Mouse (Mus musculus) forebrain, embryonic 14.5 days (tissue): ENCODE results near the gene Dnm3. TPM values are rescaled to one million over a fixed set of nuclear protein-coding genes. Genes with fewer than 3 reads are reported as not detected.

Experiments
- ATAC-seq: fragments of 200-750 bp; cut with Nextera tagmentation; 2 replicates; pipeline ENCODE4 v1.8.0; 2017; ENCODE audit warnings: mild to moderate bottlenecking, moderate library complexity
- DNase-seq: peaks from one replicate; pipeline ENCODE4 v3.0.0-alpha.2; 2015; ENCODE audit warnings: low spot score
- H3K27ac ChIP-seq: fragments of 300-500 bp; sonication (generic); 2 replicates; pipeline ENCODE4 v1.5.1; 2014; ENCODE audit warnings: low read depth, mild to moderate bottlenecking, control low read depth, low read length, moderate library complexity
- H3K27me3 ChIP-seq: fragments of 300-500 bp; sonication (generic); replicated peaks from 2 replicates; pipeline ENCODE4 v1.6.1; 2014; ENCODE audit warnings: low read length, control low read depth, mixed read lengths; ENCODE audit not compliant: control insufficient read depth, insufficient read depth
- H3K36me3 ChIP-seq: fragments of 300-500 bp; sonication (generic); 2 replicates; pipeline ENCODE4 v1.6.1; 2014; ENCODE audit warnings: low read length, control low read depth; ENCODE audit not compliant: control insufficient read depth, insufficient read depth
- H3K4me1 ChIP-seq: fragments of 300-500 bp; sonication (generic); 2 replicates; pipeline ENCODE4 v1.6.1; 2014; ENCODE audit warnings: antibody characterized with exemption, low read length, control low read depth; ENCODE audit not compliant: control insufficient read depth, insufficient read depth
- H3K4me2 ChIP-seq: fragments of 300-500 bp; sonication (generic); 2 replicates; pipeline ENCODE4 v1.6.1; 2014; ENCODE audit warnings: mild to moderate bottlenecking, control low read depth, low read length
- H3K4me3 ChIP-seq: fragments of 300-500 bp; sonication (generic); 2 replicates; pipeline ENCODE4 v1.5.1; 2014; ENCODE audit warnings: low read depth, low read length, control low read depth
- H3K9ac ChIP-seq: fragments of 300-500 bp; sonication (generic); 2 replicates; pipeline ENCODE4 v1.6.1; 2014; ENCODE audit warnings: mild to moderate bottlenecking, low read length, control low read depth, moderate library complexity
- H3K9me3 ChIP-seq: fragments of 300-500 bp; sonication (generic); replicated peaks from 2 replicates; pipeline ENCODE4 v1.6.1; 2016; ENCODE audit warnings: low read length, control low read depth, mixed read lengths; ENCODE audit not compliant: control insufficient read depth
- WGBS: fragments of 180-500 bp; shearing (Covaris S2); extraction: QIAGEN DNeasy Blood & Tissue Kit; methylation state at CpG from one replicate; pipeline ENCODE4 v1.1.7; 2014; 5-methylcytosine and 5-hydroxymethylcytosine counted together
- polyA plus RNA-seq: library from polyadenylated mRNA; unstranded; fragments of >200 nt; fragmentation: Nextera tagmentation; extraction: Ambion mirVana; gene quantifications from 2 replicates; pipeline ENCODE4 v1.2.1, GENCODE M21; 2014

Dnm3 gene
- polyA plus RNA-seq, 1 experiment from 2014 or later = 20.6 TPM

- H3K9me3 ChIP-seq = no peaks in the 10 kb centered on the region
- ATAC-seq = no peak
- H3K9ac ChIP-seq = no peak overlapping the region
- H3K36me3 ChIP-seq = no peaks in the 10 kb centered on the region
- H3K4me2 ChIP-seq = no peak overlapping the region
- WGBS = 78% methylated on average over 10 of the region's 10 CpGs
- DNase-seq = no peak
- H3K4me3 ChIP-seq = no peak overlapping the region
- H3K4me1 ChIP-seq = no peaks in the 10 kb centered on the region
- H3K27ac ChIP-seq = no peak overlapping the region
- no peaks in the 10 kb centered on the region for H3K27me3 ChIP-seq
Measured at GRCm38 (mm10) chr1:162100961-162101830, 376.6 kb downstream of the Dnm3 start.

GRCm38 (mm10) chr1:162100033-162100820 lies 377.6 kb downstream of the Dnm3 start:
- H3K4me3 ChIP-seq = no peak overlapping the region
- no peaks in the 10 kb centered on the region for H3K9me3 ChIP-seq
- H3K36me3 ChIP-seq = no peaks in the 10 kb centered on the region
- DNase-seq = no peak
- no peak overlapping the region for H3K27ac ChIP-seq
- H3K9ac ChIP-seq = no peak overlapping the region
- no peak for ATAC-seq
- no peak overlapping the region for H3K4me2 ChIP-seq
- no peaks in the 10 kb centered on the region for H3K27me3 ChIP-seq
- no peaks in the 10 kb centered on the region for H3K4me1 ChIP-seq
- 87% methylated on average over 7 of the region's 7 CpGs for WGBS

- DNase-seq = no peak
- no peaks in the 10 kb centered on the region for H3K36me3 ChIP-seq
- H3K4me1 ChIP-seq = no peaks in the 10 kb centered on the region
- no peak overlapping the region for H3K4me2 ChIP-seq
- WGBS = 84% methylated on average over 3 of the region's 3 CpGs
- no peak overlapping the region for H3K27ac ChIP-seq
- H3K4me3 ChIP-seq = no peak overlapping the region
- no peak for ATAC-seq
- H3K27me3 ChIP-seq = no peaks in the 10 kb centered on the region
- H3K9me3 ChIP-seq = no peaks in the 10 kb centered on the region
- H3K9ac ChIP-seq = no peak overlapping the region
Measured at GRCm38 (mm10) chr1:162099203-162099602, 378.6 kb downstream of the Dnm3 start.

- 87% methylated on average over 8 of the region's 8 CpGs for WGBS
- H3K9me3 ChIP-seq = no peaks in the 10 kb centered on the region
- H3K4me2 ChIP-seq = no peak overlapping the region
- no peaks in the 10 kb centered on the region for H3K4me1 ChIP-seq
- DNase-seq (no peak), ATAC-seq (no peak)
- no peaks in the 10 kb centered on the region for H3K36me3 ChIP-seq
- H3K4me3 ChIP-seq = no peak overlapping the region
- H3K9ac ChIP-seq = no peak overlapping the region
- H3K27me3 ChIP-seq = no peaks in the 10 kb centered on the region
- no peak overlapping the region for H3K27ac ChIP-seq
Measured at GRCm38 (mm10) chr1:162094523-162095272, 383.1 kb downstream of the Dnm3 start.

GRCm38 (mm10) chr1:162093806-162094522 lies 383.9 kb downstream of the Dnm3 start:
- Histone ChIP-seq H3K9ac (no peak overlapping the region), H3K4me2 (no peak overlapping the region), H3K9me3 (no peaks in the 10 kb centered on the region), H3K27ac (no peak overlapping the region), H3K36me3 (no peaks in the 10 kb centered on the region), H3K4me1 (no peaks in the 10 kb centered on the region), H3K4me3 (no peak overlapping the region), H3K27me3 (no peaks in the 10 kb centered on the region)
- no peak for ATAC-seq
- 84% methylated on average over 9 of the region's 9 CpGs for WGBS
- DNase-seq = no peak

- Histone ChIP-seq H3K9me3 (no peaks in the 10 kb centered on the region), H3K27ac (no peak overlapping the region), H3K27me3 (no peaks in the 10 kb centered on the region), H3K9ac (no peak overlapping the region), H3K4me2 (no peak overlapping the region), H3K36me3 (no peaks in the 10 kb centered on the region), H3K4me3 (no peak overlapping the region), H3K4me1 (no peaks in the 10 kb centered on the region)
- WGBS = 84% methylated on average over 3 of the region's 3 CpGs
- DNase-seq (no peak), ATAC-seq (no peak)
Measured at GRCm38 (mm10) chr1:162092899-162093659, 384.8 kb downstream of the Dnm3 start.

GRCm38 (mm10) chr1:162092401-162092800 lies 385.4 kb downstream of the Dnm3 start:
- no peaks in the 10 kb centered on the region for H3K9me3 ChIP-seq
- 91% methylated on average over 8 of the region's 8 CpGs for WGBS
- DNase-seq (no peak), ATAC-seq (no peak)
- no peak overlapping the region for H3K4me2 ChIP-seq
- H3K4me3 ChIP-seq = no peak overlapping the region
- no peak overlapping the region for H3K27ac ChIP-seq
- no peaks in the 10 kb centered on the region for H3K27me3 ChIP-seq
- no peaks in the 10 kb centered on the region for H3K4me1 ChIP-seq
- no peaks in the 10 kb centered on the region for H3K36me3 ChIP-seq
- H3K9ac ChIP-seq = no peak overlapping the region
